Mouse (Mus musculus) forebrain, embryonic 11.5 days (tissue): Measurements from ENCODE around the gene Hspb7. TPM values are rescaled to one million over a fixed set of nuclear protein-coding genes. Genes with fewer than 3 reads are reported as not detected.

Experiments
- polyA plus RNA-seq: library from polyadenylated mRNA; unstranded; fragments of >200 nt; fragmentation: Nextera tagmentation; extraction: Ambion mirVana; gene quantifications from 2 replicates; pipeline ENCODE4 v1.2.1, GENCODE M21; 2014

The Hspb7 gene
- polyA plus RNA-seq, 1 experiment from 2014 or later, result not detected

Other genes starting within 250 kb of the Hspb7 start
- 5.8 and 7.8 TPM in 2 replicates for gene Rsg1, start 206.8 kb upstream of the Hspb7 start, polyA plus RNA-seq
- gene Arhgef19, start 181.3 kb upstream of the Hspb7 start, polyA plus RNA-seq, result 1.5 and 1.6 TPM in 2 replicates
- gene Epha2, start 119.5 kb upstream of the Hspb7 start, polyA plus RNA-seq, result 1.3 and 2.3 TPM in 2 replicates
- gene Fam131c, start 52.6 kb upstream of the Hspb7 start, polyA plus RNA-seq, result 0.35 and 1.2 TPM in 2 replicates
- gene Clcnka, start 22.1 kb upstream of the Hspb7 start, polyA plus RNA-seq, result 0.17 TPM in 1 of 2 replicates, not detected in the other
- gene Clcnkb, start 4.8 kb upstream of the Hspb7 start, polyA plus RNA-seq, result not detected in 2 replicates
- gene Srarp, start 15.3 kb downstream of the Hspb7 start, polyA plus RNA-seq, result not detected in 2 replicates
- gene Zbtb17, start 23.9 kb downstream of the Hspb7 start, polyA plus RNA-seq, result 50.8 and 55.7 TPM in 2 replicates
- 17.1 and 19.2 TPM in 2 replicates for gene Spen, start 117.8 kb downstream of the Hspb7 start, polyA plus RNA-seq
- gene Fblim1, start 185.3 kb downstream of the Hspb7 start, polyA plus RNA-seq, result 21.4 and 24.8 TPM in 2 replicates
- 0.28 TPM in 1 of 2 replicates, not detected in the other for gene Tmem82, start 197.9 kb downstream of the Hspb7 start, polyA plus RNA-seq
- gene Slc25a34, start 203.0 kb downstream of the Hspb7 start, polyA plus RNA-seq, result 0.13 TPM in 1 of 2 replicates, not detected in the other
- gene Plekhm2, start 244.1 kb downstream of the Hspb7 start, polyA plus RNA-seq, result 4.2 and 4.6 TPM in 2 replicates